9 mouse cellular contexts compared by ENCODE assay signal in genomic region chr12:34379681-34380080, GRCm38 (mm10).
"Had no signal": no experiment of that assay in that cellular context is flagged by ENCODE, and none has a peak within 500 bp of the region (broad histone marks: within the 10 kb centered on the region; RNA-seq: fewer than 3 reads in every experiment).

No protein-coding gene starts in this region.

- H3K27ac ChIP-seq: kidney, embryonic 15.5 days; left cerebral cortex, adult 2 months; limb, embryonic 12.5 days; liver, embryonic 14.5 days; midbrain, embryonic 13.5 days had no signal

- ATAC-seq: midbrain, embryonic 13.5 days had no signal

- H3K9me3 ChIP-seq: kidney, embryonic 15.5 days; limb, embryonic 12.5 days; midbrain, embryonic 13.5 days had no signal

- DNase-seq: kidney, postnatal 14 days; lung, adult 18-20 months; right cerebral cortex, postnatal 14 days; thymus, postnatal 36 days had no signal

- H3K4me1 ChIP-seq: kidney, embryonic 15.5 days; midbrain, embryonic 13.5 days had no signal

- H3K4me3 ChIP-seq: kidney, embryonic 15.5 days; left cerebral cortex, adult 2 months; limb, embryonic 12.5 days; midbrain, embryonic 13.5 days had no signal

- H3K9ac ChIP-seq: kidney, embryonic 15.5 days; limb, embryonic 12.5 days; liver, embryonic 14.5 days; midbrain, embryonic 13.5 days had no signal

- H3K27me3 ChIP-seq: kidney, embryonic 15.5 days; limb, embryonic 12.5 days; midbrain, embryonic 13.5 days had no signal

- H3K36me3 ChIP-seq: kidney, embryonic 15.5 days; limb, embryonic 12.5 days; midbrain, embryonic 13.5 days had no signal

- H3K4me2 ChIP-seq: kidney, embryonic 15.5 days; limb, embryonic 12.5 days; midbrain, embryonic 13.5 days had no signal
